Mouse (Mus musculus) mouse trophoblast stem cell (cell line): ENCODE measurements around the gene Mrps24.

ENCODE experiments used
- in situ Hi-C, 2 experiments: fragments of 300-500 bp; cut with MseI, MboI; formaldehyde crosslinking; loops; 2 replicates in 1 of 2; 3 replicates in 1 of 2; pipeline ENCODE4 v1.15.1; 2025

The Mrps24 gene

GRCm38 (mm10) chr11:5705972-5706371, 9.5 kb downstream of the Mrps24 start:
- in situ Hi-C loops = no loop called here

GRCm38 (mm10) chr11:5703341-5703740, 12.1 kb downstream of the Mrps24 start:
- in situ Hi-C loops = no loop called here

GRCm38 (mm10) chr11:5702957-5703332, 12.5 kb downstream of the Mrps24 start:
- in situ Hi-C loops = no loop called here

- in situ Hi-C loops = no loop called here
These were observed 13.1 kb downstream of the Mrps24 start for GRCm38 (mm10) chr11:5702271-5702956.

GRCm38 (mm10) chr11:5701821-5702220, 13.7 kb downstream of the Mrps24 start:
- in situ Hi-C loops = no loop called here

GRCm38 (mm10) chr11:5701300-5701699, 14.2 kb downstream of the Mrps24 start:
- in situ Hi-C loops = no loop called here

- in situ Hi-C loops = no loop called here
These were observed 14.7 kb downstream of the Mrps24 start for GRCm38 (mm10) chr11:5700808-5701207.

- in situ Hi-C loops = loop anchor here in 1 of 2 experiments (5.0 kb wide), 1 partner anchor 209 kb away; no protein-coding TSS in a partner anchor
These were observed 23.7 kb downstream of the Mrps24 start for GRCm38 (mm10) chr11:5691775-5692174.

- in situ Hi-C loops = loop anchor here in 1 of 2 experiments (10.0 kb wide), 1 partner anchor 199 kb away; no protein-coding TSS in a partner anchor
These were observed 31.2 kb downstream of the Mrps24 start for GRCm38 (mm10) chr11:5684283-5684682.

GRCm38 (mm10) chr11:5682541-5682940, 32.9 kb downstream of the Mrps24 start:
- in situ Hi-C loops = loop anchor here in 1 of 2 experiments (10.0 kb wide), 1 partner anchor 198 kb away; no protein-coding TSS in a partner anchor
